Mouse (Mus musculus) mouse embryonic stem cell (cell line): Measurements from ENCODE around the gene Gm5129.
"Not testable (repeated sequence)": the region's sequence is repeated elsewhere in the genome, so short reads cannot be mapped to it uniquely, and the experiment has no call there.

Experiments
- in situ Hi-C, 2 experiments: fragments of 300-500 bp; cut with MboI; formaldehyde crosslinking; loops; 1 replicate in 1 of 2; 3 replicates in 1 of 2; pipeline ENCODE4 v1.14.3; 2019 to 2020; ENCODE audit warnings: low sequenced_read_pairs in 2 of 2, low pct_unique_long_range_greater_than_20kb in 1 of 2, mixed read lengths in 1 of 2; ENCODE audit not compliant: unreplicated experiment in 1 of 2

Gm5129 gene

DNA sequence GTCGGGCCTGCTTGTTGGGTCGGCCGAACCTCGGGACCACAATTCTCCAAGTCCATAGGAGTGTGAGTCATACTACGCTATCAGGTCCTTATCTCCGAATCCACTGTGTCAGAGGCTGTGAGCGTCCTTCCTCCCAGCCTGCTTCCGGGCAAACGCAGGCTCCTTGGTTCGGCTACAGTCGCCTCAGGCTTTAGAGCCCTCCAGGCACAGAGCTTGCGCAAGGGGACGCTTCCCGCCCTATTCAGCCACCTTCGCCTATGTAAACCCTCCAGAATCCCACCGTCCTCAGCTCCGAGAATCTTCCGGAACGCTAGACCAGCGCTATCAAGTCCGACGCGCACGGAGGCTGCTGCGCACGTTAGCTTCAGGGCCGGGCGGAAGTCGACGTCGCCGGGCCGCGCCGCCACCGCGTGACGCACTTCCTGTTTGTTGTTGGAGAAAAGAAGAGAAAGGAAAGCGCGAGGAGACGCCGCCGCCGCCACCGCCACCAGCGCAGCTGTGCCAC, at the start of gene Gm5129, which contains the start of gene Dnajb6:
Gm5129 (minus strand) TSS at position 380 of the 505 bp plus-strand sequence.
Dnajb6 (plus strand) TSS at position 132 of the 505 bp plus-strand sequence.
- in situ Hi-C loops: no loop called here

DNA sequence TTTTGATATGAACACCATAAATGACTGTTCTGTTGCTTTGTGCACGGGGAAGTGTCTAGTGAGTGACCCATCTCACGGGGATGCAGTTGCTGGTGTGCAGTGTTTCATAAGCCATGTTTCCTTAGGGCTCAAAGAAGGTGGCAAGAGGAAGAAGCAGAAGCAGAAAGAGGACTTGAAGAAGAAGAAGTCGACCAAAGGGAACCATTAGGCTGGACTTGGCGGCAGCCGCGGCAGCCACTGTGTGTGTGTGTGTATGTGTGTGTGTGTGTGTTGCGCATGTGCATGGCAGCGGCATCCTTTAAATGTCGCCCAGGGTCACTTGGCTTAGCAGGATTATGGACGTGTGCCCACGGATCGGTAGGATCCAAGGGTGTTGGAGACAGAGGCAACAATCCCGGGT, 49.2 kb upstream of the Gm5129 start:
- in situ Hi-C loops: not testable (repeated sequence)

- in situ Hi-C loops: no loop called here
Observed at GRCm38 (mm10) chr5:29782261-29782660, 46.5 kb upstream of the Gm5129 start.

DNA sequence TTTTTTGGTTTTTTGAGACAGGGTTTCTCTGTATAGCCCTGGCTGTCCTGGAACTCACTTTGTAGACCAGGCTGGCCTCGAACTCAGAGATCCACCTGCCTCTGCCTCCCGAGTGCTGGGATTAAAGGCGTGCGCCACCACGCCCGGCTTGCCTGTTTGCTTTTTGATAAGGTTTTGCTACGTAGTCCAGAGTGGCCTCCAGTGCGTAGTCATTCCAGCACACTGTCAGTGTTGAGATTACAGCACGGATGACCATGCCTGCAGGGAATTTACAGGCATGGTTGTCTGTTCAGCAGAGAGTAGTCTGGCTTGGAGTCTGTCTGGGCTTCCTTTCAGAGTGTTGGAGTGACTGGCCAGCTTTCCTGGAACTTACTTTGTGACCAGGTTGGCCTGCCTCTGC, 44.0 kb upstream of the Gm5129 start:
- in situ Hi-C loops: not testable (repeated sequence)

- in situ Hi-C loops: no loop called here
Observed at GRCm38 (mm10) chr5:29778029-29778428, 42.3 kb upstream of the Gm5129 start.

GRCm38 (mm10) chr5:29775437-29775836, 39.7 kb upstream of the Gm5129 start:
- in situ Hi-C loops: no loop called here

DNA sequence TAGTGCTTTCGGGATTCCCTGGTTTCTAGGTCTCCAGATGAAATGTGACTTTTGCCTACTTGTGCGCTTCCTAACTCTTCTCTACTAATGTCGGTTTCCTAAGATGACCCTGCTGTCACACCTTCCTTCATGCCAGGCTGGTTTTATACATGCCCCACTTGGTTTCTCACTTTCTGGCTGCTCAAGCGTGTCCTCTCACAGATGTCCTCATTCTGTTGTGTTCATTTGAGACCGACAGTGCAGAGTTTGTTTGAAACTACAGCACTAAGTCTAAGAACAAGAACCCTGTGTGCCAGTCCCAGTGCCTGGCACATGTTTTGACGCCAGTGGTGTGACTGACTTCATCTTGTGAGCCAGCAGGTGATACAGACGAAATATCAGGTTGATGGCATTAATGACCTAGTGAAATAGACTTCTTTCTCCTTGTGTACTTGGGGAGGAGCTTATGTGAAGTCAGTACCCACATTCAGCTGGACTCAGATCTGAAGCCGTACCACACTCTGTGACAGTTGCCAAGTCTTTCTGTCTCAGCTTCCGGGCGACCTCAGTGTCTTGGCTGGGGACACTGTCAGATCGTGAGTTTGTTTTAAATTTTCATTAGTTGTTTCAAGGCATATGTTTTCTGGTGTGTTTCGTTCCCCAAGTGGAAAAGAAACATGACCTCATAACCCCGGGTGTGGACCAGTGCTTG, 37.9 kb upstream of the Gm5129 start:
- in situ Hi-C loops: no loop called here

- in situ Hi-C loops: no loop called here
Observed at GRCm38 (mm10) chr5:29772651-29773330, 37.1 kb upstream of the Gm5129 start.

DNA sequence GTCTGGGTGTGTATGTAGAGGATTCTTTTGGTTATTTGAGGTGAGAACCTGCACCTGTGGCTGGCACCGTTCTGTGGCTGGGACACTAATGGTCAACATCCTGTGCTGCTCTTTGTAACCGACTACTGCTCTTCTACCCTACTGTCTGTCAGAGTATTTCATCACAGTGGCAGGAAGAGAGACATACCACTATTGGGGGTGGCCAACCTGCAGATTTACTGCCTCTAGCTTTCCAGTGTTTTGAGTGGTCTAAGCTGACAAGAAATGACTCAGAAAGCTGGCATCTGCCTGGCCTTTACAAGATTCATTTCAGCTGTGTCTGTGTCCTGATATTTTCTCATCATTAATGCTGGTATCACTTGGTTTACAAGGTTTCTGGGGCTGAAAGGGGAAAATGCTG, 36.3 kb upstream of the Gm5129 start:
- in situ Hi-C loops: no loop called here

- in situ Hi-C loops: no loop called here
Observed at GRCm38 (mm10) chr5:29770935-29771334, 35.2 kb upstream of the Gm5129 start.

GRCm38 (mm10) chr5:29759318-29759717, 23.6 kb upstream of the Gm5129 start:
- in situ Hi-C loops: no loop called here

DNA sequence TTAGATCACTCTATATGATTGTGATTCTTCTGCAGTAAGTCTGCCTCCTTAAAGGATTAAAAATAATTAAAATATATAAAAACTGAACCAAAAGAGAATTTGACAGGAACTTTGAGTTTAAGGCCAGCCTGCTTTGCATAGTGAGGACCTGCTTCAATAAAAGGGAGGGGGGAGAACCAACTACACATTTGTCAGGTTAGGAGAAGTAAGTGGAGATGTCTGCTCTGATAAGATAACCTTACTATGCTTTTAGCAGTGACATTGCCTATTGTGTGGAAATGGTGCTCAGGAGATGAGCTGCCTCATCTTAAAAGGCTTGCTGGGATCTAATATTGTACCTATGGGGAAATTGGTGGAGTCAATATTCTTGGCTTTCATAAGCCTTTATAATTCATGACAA, 17.2 kb upstream of the Gm5129 start:
- in situ Hi-C loops: no loop called here

DNA sequence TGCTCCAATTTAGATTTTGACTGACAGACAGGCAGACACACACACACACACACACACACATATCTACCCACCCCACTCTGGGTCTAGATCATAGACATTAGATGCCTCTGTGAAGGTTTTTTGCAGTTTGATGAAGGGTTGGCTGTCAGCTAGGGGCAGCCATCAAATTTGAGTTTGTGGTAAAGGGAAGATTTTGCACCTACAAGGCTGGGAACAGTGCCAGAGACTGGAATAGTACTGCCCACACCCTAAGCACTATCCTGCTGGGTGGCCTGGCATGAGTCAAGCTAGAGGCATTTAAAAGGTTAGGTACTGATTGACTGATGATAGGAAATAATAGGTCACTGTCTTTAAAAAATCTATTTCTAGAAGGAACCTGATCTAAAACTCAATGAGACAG, 15.6 kb upstream of the Gm5129 start:
- in situ Hi-C loops: no loop called here

GRCm38 (mm10) chr5:29747661-29748060, 11.9 kb upstream of the Gm5129 start:
- in situ Hi-C loops: no loop called here

DNA sequence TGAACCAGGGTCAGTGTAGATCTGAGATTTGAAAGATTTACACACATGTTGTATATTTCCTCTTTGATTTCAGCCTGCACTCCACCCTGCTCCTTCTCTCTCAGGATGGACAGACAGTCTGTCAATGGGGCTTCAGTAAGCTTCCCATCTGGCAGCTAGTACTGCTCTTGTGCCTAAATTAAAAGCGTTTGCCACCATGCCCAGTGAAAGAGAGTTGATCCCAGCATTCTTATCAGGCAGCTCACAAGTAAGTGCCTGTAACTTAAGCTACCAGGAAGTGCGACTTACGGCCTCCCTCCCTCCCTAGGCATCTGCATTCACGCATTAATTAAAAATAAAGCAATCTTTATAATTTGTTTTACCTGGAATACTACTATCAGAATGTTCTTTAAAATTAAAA, 5.4 kb upstream of the Gm5129 start:
- in situ Hi-C loops: no loop called here

DNA sequence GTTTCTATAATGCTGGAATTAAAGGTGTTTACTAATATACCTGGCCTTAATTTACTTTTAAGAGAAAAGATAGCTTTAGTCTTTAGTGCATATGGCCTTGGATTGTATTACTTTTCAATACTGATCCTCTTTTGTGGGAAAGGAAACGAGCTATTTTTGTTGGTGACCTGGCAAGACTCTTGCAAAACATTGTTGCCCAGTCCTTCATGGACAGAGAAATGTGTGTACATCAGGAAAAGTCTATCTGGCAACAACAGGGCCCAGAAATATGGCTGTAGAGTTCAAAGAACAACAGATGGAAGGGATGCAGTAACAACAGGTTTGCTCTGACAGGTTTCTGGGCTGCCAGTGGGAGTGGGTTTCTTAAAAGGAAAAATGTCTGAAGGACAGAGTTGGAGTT, 4.9 kb upstream of the Gm5129 start:
- in situ Hi-C loops: no loop called here

DNA sequence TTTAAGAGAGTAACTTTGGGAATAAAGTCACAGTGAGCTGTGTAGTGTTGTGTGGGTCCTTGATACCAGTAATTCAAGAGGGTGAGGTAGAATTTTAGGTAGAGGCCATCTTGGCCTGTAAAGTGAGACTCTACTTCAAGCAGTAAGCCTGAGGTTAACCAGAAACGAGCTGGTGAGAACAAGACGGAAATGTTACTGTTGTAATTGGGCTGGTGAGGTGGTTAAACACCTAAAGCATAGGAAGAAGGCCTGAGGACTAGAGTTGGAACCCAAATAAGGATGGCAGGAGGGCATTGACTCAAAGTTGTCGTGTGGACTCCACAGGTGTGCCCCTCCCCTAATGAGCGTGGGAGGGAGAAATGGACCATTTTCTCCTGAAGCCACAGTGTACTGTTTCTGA, 2.3 kb upstream of the Gm5129 start:
- in situ Hi-C loops: no loop called here

DNA sequence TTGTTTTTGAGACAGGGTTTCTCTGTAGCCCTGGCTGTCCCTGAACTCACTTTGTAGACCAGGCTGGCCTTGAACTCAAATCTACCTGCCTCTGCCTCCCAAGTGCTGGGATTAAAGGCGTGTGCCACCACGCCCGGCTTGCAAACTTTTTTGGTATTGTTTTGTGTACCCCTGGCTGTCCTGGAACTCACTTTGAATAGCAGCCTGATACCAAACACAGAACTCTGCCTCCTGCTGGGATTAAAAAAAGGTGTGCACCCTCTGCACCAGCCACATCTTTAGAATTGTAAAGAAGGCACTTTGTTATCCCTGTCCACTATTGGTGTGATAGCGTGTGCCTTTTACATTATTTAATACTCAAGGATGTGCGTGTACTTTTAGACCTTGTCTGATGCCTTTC, 1.7 kb upstream of the Gm5129 start:
- in situ Hi-C loops: no loop called here

DNA sequence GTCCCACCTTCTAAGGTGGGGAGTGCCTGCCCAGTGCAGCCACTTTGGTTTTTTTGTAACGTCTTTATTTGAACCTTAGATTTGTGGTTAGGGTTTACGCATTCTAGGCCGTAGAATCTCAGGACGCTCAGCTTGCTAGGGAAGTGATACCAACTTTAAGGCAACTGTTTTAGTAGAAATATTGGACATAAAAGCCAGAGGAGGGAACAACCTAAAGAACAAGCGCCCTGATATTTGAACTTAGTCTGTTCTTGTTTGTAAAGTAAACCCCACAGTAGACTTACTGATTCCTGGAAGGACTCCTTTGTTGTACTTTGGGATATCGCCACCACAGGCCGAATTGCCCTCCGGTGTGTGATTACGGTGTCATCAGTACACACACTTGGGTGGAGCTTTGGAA, 1.2 kb upstream of the Gm5129 start:
- in situ Hi-C loops: no loop called here
